Mouse (Mus musculus) small intestine, adult 2 months (tissue): ENCODE measurements around the gene Armh3. TPM values are rescaled to one million over a fixed set of nuclear protein-coding genes. Genes with fewer than 3 reads are reported as not detected.

ENCODE experiments used
- H3K27ac ChIP-seq: fragments of 200-500 bp; 2 replicates; pipeline ENCODE4 v1.5.1; 2012; ENCODE audit warnings: low read depth, low read length, control low read depth, inconsistent platforms; ENCODE audit not compliant: insufficient read depth
- H3K27me3 ChIP-seq: fragments of 200-500 bp; 2 replicates; pipeline ENCODE4 v1.6.1; 2012; ENCODE audit warnings: mild to moderate bottlenecking, moderate library complexity, low read length, inconsistent platforms; ENCODE audit not compliant: control insufficient read depth, insufficient read depth
- H3K36me3 ChIP-seq: fragments of 200-500 bp; 2 replicates; pipeline ENCODE4 v1.6.1; 2012; ENCODE audit warnings: mild to moderate bottlenecking, low read length, control low read depth, inconsistent platforms; ENCODE audit not compliant: control insufficient read depth, insufficient read depth
- H3K4me1 ChIP-seq: fragments of 200-500 bp; 2 replicates; pipeline ENCODE4 v1.6.1; 2012; ENCODE audit warnings: low read length, inconsistent platforms, mixed read lengths; ENCODE audit not compliant: control insufficient read depth, insufficient read depth, insufficient read length
- H3K4me3 ChIP-seq: fragments of 200-500 bp; 2 replicates; pipeline ENCODE4 v1.5.1; 2012; ENCODE audit warnings: low read depth, mild to moderate bottlenecking, control low read depth, inconsistent platforms, low read length, moderate library complexity
- CTCF ChIP-seq: fragments of 200-500 bp; IDR thresholded peaks from 2 replicates; pipeline ENCODE4 v1.5.1; 2012; ENCODE audit warnings: low read depth, mild to moderate bottlenecking, control low read depth, inconsistent platforms, low read length, moderate library complexity, mixed read lengths; ENCODE audit not compliant: insufficient replicate concordance, insufficient read length; ENCODE audit errors: extremely low read depth
- POLR2A ChIP-seq: fragments of 200-500 bp; IDR thresholded peaks from 2 replicates; pipeline ENCODE4 v1.6.1; 2012; ENCODE audit warnings: low read depth, mild to moderate bottlenecking, control low read depth, inconsistent platforms, low read length, moderate library complexity
- WGBS: fragments of 180-500 bp; shearing (Covaris S2); methylation state at CpG from one replicate; pipeline ENCODE4 v1.1.7; 2018; 5-methylcytosine and 5-hydroxymethylcytosine counted together
- polyA plus RNA-seq: library from polyadenylated mRNA; depleted of rRNA; stranded (reverse); fragments of >200 nt; gene quantifications from 2 replicates; pipeline ENCODE4 v1.2.3, GENCODE M21; 2012

Gene Armh3
- polyA plus RNA-seq, 1 experiment, result 7.5 TPM

DNA sequence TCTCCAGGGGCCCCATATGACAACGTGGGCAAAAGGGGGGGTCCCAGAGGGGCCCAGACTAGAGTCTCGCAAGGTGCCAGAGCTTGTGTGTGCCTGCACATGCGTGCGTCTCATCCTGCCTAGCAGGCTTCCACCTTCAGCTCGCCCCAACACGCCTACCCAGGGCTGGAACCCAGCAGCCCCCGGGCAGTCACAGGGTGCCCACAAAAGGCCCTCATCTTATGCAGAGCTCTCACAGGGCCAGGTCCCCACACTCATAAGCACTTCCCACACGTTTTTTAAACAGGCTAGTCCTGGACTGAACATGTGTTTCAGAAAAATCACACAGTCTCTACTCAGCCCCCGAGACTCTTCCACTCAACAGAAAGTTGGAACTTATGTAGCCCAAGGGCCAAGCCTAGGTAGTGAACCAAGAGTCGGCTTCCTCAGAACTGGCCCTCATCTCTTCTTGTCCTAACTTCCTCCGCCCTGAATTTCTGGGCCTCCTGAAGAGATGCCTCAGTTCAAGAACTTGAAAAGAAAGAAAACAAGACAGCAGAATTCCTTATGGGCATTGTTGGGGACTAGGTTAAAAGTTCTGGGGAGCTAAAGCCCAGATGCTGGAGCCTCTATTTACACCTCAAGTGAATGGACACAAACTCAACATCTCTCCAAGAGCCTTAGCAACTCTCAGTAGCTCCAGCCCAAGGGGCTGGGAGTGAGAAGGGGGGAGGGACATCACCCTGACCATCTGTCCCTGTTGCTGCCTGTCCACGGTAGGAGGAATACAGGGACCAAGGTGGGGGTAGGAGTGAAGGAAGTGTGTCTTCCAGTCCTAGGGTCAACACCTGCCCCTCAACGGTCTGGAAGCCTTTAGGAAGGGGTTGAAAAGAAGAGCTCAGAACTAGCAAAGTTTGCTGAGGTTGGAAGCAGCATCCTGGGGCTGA lies 39.9 kb upstream of the Armh3 start:
- TF ChIP-seq CTCF (no peak), POLR2A (peak; percentile 25; the same call in 1 of the 2 replicates)
- WGBS, result 9% methylated on average over 13 of the region's 13 CpGs
- Histone ChIP-seq H3K27ac (no peak overlapping the region), H3K4me1 (peaks cover 27% of the 10 kb centered on the region), H3K27me3 (no peaks in the 10 kb centered on the region), H3K36me3 (peaks cover 27% of the 10 kb centered on the region), H3K4me3 (peak overlapping the region; percentile 64)

DNA sequence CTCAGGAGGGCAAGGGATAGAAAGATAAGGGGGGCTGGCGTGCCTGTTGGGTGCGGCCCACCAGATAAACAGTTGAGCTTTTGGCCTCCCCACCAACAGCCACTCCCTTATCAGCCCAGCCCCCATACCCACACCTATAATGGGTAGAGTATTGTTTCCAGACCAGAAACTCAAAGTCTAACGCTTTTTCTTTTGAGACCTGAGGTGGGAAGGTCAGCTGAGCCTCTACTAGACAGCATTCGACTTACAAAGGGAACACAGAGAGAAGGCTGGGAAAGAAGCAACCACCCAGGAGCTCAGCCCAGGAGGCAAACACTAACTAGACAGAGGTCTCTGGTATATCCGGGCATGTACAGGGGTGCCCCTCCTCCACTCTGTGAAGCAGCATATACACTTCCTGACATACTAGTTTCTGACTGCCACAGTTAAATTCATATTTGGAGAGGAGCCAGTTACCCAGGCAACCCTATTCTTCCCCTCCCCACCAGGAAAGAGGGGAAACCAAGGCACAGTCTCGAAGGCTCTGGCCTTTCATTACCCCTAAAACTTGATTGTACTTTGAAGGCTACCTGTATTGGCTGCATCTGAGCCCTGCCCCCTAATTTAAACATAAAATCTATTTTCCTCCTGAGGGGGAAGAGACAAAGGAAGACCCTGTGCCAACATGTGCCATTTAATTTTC lies 39.1 kb upstream of the Armh3 start:
- TF ChIP-seq POLR2A (no peak), CTCF (no peak)
- Histone ChIP-seq H3K27ac (no peak overlapping the region), H3K4me1 (peaks cover 23% of the 10 kb centered on the region), H3K27me3 (no peaks in the 10 kb centered on the region), H3K36me3 (peaks cover 34% of the 10 kb centered on the region), H3K4me3 (peak overlapping the region; percentile 3; the same call in 1 of the 2 replicates)
- WGBS, result 17% methylated on average over 6 of the region's 6 CpGs

- H3K27ac ChIP-seq, result no peak overlapping the region
- TF ChIP-seq POLR2A (no peak), CTCF (no peak)
- H3K4me1 ChIP-seq, result peaks cover 17% of the 10 kb centered on the region
- H3K4me3 ChIP-seq, result no peak overlapping the region
- peaks cover 35% of the 10 kb centered on the region for H3K36me3 ChIP-seq
- H3K27me3 ChIP-seq, result no peaks in the 10 kb centered on the region
- WGBS, result 80% methylated on average over 13 of the region's 13 CpGs
Measured at GRCm38 (mm10) chr19:46036477-46037242, 38.4 kb upstream of the Armh3 start.

DNA sequence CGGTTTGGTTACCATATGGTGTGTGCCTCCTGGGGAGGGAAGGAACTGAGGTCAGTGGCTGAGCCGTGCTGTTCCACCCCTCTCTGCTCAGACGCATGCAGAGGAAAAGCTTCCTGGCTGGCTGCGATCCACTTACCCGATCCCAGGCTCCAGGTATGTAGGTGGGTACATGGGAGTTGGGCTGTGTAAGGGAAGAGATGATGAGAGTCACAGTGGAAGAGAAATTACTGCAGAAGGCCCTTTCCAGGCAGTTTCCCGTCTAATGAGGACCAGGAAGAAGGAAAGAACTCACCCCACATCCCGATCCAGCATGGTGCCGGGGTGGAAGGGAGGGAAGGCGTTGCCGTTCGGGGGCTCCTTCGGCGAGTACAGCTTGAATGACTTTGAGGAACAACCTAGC lies 37.7 kb upstream of the Armh3 start:
- no peaks in the 10 kb centered on the region for H3K27me3 ChIP-seq
- H3K36me3 ChIP-seq, result peaks cover 35% of the 10 kb centered on the region
- 88% methylated on average over 13 of the region's 13 CpGs for WGBS
- H3K4me3 ChIP-seq, result no peak overlapping the region
- H3K4me1 ChIP-seq, result peaks cover 17% of the 10 kb centered on the region
- H3K27ac ChIP-seq, result no peak overlapping the region
- TF ChIP-seq CTCF (no peak), POLR2A (no peak)

GRCm38 (mm10) chr19:46033911-46034310 lies 35.6 kb upstream of the Armh3 start:
- TF ChIP-seq POLR2A (no peak), CTCF (no peak)
- peaks cover 35% of the 10 kb centered on the region for H3K36me3 ChIP-seq
- peaks cover 11% of the 10 kb centered on the region for H3K4me1 ChIP-seq
- H3K27ac ChIP-seq, result no peak overlapping the region
- H3K27me3 ChIP-seq, result no peaks in the 10 kb centered on the region
- no peak overlapping the region for H3K4me3 ChIP-seq
- 94% methylated on average over 11 of the region's 11 CpGs for WGBS

DNA sequence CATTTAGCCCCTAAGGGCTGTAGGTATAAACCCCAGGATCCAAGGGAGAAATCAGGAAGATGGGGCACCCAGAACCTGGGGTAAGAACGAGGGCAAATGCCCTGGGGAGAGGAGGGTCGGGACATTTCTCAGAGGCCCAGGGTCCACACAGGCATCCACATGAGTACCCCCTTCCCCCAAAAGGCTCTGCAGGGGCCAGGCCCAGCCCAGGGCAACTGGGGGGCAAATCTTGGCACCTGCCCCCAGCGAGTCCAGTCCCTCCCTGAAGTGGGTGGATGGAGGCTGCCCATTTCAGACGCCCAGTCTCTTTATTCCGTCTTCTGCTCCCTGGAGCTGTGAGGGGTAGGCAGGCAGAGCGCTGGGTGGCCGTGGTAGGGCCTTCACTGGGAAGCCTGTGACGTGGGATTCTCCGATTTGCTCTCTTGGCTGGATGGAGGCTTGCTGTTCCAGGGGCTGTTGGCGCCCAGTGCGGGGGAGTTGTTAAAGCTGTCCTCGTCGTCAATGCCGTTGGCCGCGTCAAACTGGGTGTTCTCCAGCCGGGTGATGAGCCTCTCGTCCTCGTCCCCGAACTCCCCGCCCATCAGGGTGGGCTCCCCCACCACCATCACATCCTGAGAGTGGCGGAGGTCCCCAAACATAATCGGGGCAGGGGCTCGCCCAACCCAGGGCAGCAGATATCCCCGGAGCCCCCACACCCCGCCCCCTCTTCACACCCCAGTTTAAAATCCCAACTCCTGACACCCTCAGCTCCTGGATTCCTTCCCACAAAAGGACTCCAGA lies 34.6 kb upstream of the Armh3 start:
- 87% methylated on average over 26 of the region's 26 CpGs for WGBS
- H3K27me3 ChIP-seq, result no peaks in the 10 kb centered on the region
- peaks cover 2% of the 10 kb centered on the region for H3K4me1 ChIP-seq
- H3K4me3 ChIP-seq, result no peak overlapping the region
- TF ChIP-seq CTCF, result no peak
- no peak for TF ChIP-seq POLR2A
- H3K36me3 ChIP-seq, result peaks cover 35% of the 10 kb centered on the region
- no peak overlapping the region for H3K27ac ChIP-seq
